Mouse (Mus musculus) v-Abl transformed pro-B cells (cell line): ENCODE measurements around the gene Prrx2.
"Not testable (repeated sequence)": the region's sequence is repeated elsewhere in the genome, so short reads cannot be mapped to it uniquely, and the experiment has no call there.

Experiments
- in situ Hi-C, 2 experiments: fragments of 400-800 bp; cut with MboI; formaldehyde crosslinking; loops; one replicate each; pipeline ENCODE4 v1.15.1; 2025; ENCODE audit not compliant: unreplicated experiment in 2 of 2

The Prrx2 gene

GRCm38 (mm10) chr2:30901646-30902160 is 66.9 kb downstream of the Prrx2 start:
- in situ Hi-C loops = no loop called here

GRCm38 (mm10) chr2:30902256-30902655 is 67.5 kb downstream of the Prrx2 start:
- in situ Hi-C loops = no loop called here

- in situ Hi-C loops = no loop called here
Observed at GRCm38 (mm10) chr2:30902726-30903722, 68.3 kb downstream of the Prrx2 start.

GRCm38 (mm10) chr2:30904231-30904630 is 69.5 kb downstream of the Prrx2 start:
- in situ Hi-C loops = no loop called here

GRCm38 (mm10) chr2:30904991-30905390 is 70.2 kb downstream of the Prrx2 start:
- in situ Hi-C loops = no loop called here

GRCm38 (mm10) chr2:30905906-30906305 is 71.1 kb downstream of the Prrx2 start:
- in situ Hi-C loops = no loop called here

- in situ Hi-C loops = no loop called here
Observed at GRCm38 (mm10) chr2:30906641-30907040, 71.9 kb downstream of the Prrx2 start.

- in situ Hi-C loops = no loop called here
Observed at GRCm38 (mm10) chr2:30912291-30912773, 77.6 kb downstream of the Prrx2 start.

- in situ Hi-C loops = no loop called here
Observed at GRCm38 (mm10) chr2:30913022-30913421, 78.2 kb downstream of the Prrx2 start.

- in situ Hi-C loops = no loop called here
Observed at GRCm38 (mm10) chr2:30914836-30915235, 80.1 kb downstream of the Prrx2 start.

- in situ Hi-C loops = no loop called here
Observed at GRCm38 (mm10) chr2:30915376-30915775, 80.6 kb downstream of the Prrx2 start.

GRCm38 (mm10) chr2:30915933-30916332 is 81.2 kb downstream of the Prrx2 start:
- in situ Hi-C loops = not testable (repeated sequence)

GRCm38 (mm10) chr2:30917649-30918048 is 82.9 kb downstream of the Prrx2 start:
- in situ Hi-C loops = no loop called here

- in situ Hi-C loops = no loop called here
Observed at GRCm38 (mm10) chr2:30918126-30918525, 83.4 kb downstream of the Prrx2 start.

GRCm38 (mm10) chr2:30918780-30919329 is 84.1 kb downstream of the Prrx2 start:
- in situ Hi-C loops = no loop called here

- in situ Hi-C loops = no loop called here
Observed at GRCm38 (mm10) chr2:30920216-30920615, 85.4 kb downstream of the Prrx2 start.

- in situ Hi-C loops = no loop called here
Observed at GRCm38 (mm10) chr2:30923099-30923498, 88.3 kb downstream of the Prrx2 start.

GRCm38 (mm10) chr2:30925181-30925580 is 90.4 kb downstream of the Prrx2 start:
- in situ Hi-C loops = loop anchor here in 1 of 2 experiments (5.0 kb wide), 1 partner anchor 128 kb away; no protein-coding TSS in a partner anchor

GRCm38 (mm10) chr2:30926381-30926780 is 91.6 kb downstream of the Prrx2 start:
- in situ Hi-C loops = loop anchor here in 1 of 2 experiments (5.0 kb wide), 1 partner anchor 129 kb away; no protein-coding TSS in a partner anchor

- in situ Hi-C loops = loop anchor here in 1 of 2 experiments (5.0 kb wide), 1 partner anchor 130 kb away; no protein-coding TSS in a partner anchor
Observed at GRCm38 (mm10) chr2:30927151-30927781, 92.5 kb downstream of the Prrx2 start.
